Mouse (Mus musculus): ENCODE data around the gene Rptor. TPM values are rescaled to one million over a fixed set of nuclear protein-coding genes. Genes with fewer than 3 reads are reported as not detected.
A peak's percentile ranks its signal among the peaks of the same experiment; 100 is the strongest.

Gene Rptor
- polyA plus RNA-seq, 1 experiment from 2014 or later = 13.2 TPM

DNA sequence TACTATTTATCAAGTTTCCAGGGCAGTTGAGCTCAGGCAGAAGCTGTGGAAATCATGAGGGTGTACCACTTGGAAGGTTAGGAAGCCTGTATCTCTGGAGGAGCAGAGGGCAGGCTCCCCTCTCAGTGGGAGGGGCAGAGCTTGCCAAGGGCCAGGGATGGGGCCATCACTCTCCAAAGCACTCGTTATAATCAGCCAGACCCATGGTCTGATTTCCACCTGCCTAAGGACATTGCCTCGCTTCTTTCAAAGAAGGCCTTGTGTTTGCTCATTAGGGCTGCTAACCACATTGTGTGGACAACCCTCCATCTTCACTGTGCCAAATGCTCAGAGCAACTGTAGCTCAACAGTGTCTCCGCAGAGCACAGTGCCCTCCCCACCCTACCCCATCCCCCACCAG lies 215.2 kb downstream of the Rptor start:
- Histone ChIP-seq H3K4me2 (replicated peaks) (no peak overlapping the region), H3K9me3 (ENCODE audit: control insufficient read depth, low read length) (no peaks in the 10 kb centered on the region), H3K4me1 (replicated peaks; ENCODE audit: control insufficient read depth, insufficient read depth, low read length) (no peaks in the 10 kb centered on the region), H3K27ac (no peak overlapping the region), H3K36me3 (replicated peaks; ENCODE audit: control insufficient read depth, insufficient read depth) (peaks cover 23% of the 10 kb centered on the region), H3K9ac (no peak overlapping the region), H3K27me3 (ENCODE audit: control insufficient read depth, insufficient read depth, low read length) (no peaks in the 10 kb centered on the region), H3K4me3 (replicated peaks; ENCODE audit: low read length) (no peak overlapping the region)
- WGBS = 36% methylated on average over 3 of the region's 3 CpGs
- no peak for ATAC-seq (ENCODE audit: low FRiP score)
- no peak for DNase-seq (ENCODE audit: low spot score)

DNA sequence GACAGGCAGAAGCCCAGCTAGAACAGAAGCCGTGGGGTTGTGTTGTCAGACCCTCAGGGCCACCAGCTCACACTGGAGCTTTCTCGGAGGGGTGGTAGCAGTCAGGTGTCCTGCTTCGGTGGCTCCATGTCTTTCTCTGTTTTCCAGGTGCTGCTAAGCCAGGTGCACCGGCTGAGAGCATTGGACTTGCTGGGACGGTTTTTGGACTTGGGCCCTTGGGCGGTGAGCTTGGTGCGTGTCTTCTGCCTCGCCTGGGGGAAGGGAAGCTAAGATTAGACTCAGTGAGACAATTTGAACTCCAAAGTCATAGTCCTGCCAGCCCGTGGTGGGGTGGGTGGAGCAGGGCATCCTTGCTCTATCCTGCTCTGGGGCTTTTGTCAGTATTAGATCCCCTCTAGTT lies 218.8 kb downstream of the Rptor start:
- H3K4me1 ChIP-seq (replicated peaks; ENCODE audit: control insufficient read depth, insufficient read depth, low read length) = no peaks in the 10 kb centered on the region
- WGBS = 94% methylated on average over 9 of the region's 9 CpGs
- no peak overlapping the region for H3K9ac ChIP-seq
- H3K4me3 ChIP-seq (replicated peaks; ENCODE audit: low read length) = no peak overlapping the region
- H3K36me3 ChIP-seq (replicated peaks; ENCODE audit: control insufficient read depth, insufficient read depth) = peaks cover 24% of the 10 kb centered on the region
- ATAC-seq (ENCODE audit: low FRiP score) (no peak), DNase-seq (ENCODE audit: low spot score) (no peak)
- no peaks in the 10 kb centered on the region for H3K9me3 ChIP-seq (ENCODE audit: control insufficient read depth, low read length)
- no peaks in the 10 kb centered on the region for H3K27me3 ChIP-seq (ENCODE audit: control insufficient read depth, insufficient read depth, low read length)
- no peak overlapping the region for H3K4me2 ChIP-seq (replicated peaks)
- H3K27ac ChIP-seq = no peak overlapping the region

DNA sequence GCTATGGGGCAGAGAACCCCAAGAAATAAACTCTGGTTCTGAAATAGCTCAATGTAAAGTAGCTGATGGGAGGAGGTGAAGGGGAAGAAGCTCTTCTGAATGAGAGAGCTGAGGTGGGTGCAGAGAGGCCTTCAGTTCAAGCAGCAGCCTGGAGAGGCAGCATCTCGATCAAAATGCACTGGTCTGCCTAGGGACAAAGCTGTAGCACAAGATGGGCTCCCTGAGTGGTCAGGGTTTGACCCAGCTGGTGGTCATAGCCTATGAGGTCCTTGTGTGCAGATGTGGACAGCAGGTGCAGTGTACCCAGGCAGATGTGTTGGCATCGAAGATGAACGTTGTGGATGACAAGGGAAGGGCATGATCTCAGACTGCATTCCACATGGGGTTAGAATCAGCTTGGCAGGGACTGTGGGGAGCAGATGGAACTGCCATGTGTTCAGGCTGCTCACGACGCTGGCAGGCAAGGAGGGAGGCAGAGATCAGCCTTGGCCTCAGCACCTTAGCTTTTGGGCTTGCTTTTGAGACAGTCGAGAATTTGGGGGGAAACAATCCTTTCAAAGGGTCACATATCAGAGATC lies 221.5 kb downstream of the Rptor start:
- Histone ChIP-seq H3K4me1 (replicated peaks; ENCODE audit: control insufficient read depth, insufficient read depth, low read length) (no peaks in the 10 kb centered on the region), H3K4me3 (replicated peaks; ENCODE audit: low read length) (no peak overlapping the region), H3K4me2 (replicated peaks) (no peak overlapping the region), H3K36me3 (replicated peaks; ENCODE audit: control insufficient read depth, insufficient read depth) (peaks cover 26% of the 10 kb centered on the region), H3K27me3 (ENCODE audit: control insufficient read depth, insufficient read depth, low read length) (no peaks in the 10 kb centered on the region), H3K9me3 (ENCODE audit: control insufficient read depth, low read length) (no peaks in the 10 kb centered on the region), H3K27ac (no peak overlapping the region), H3K9ac (no peak overlapping the region)
- ATAC-seq (ENCODE audit: low FRiP score) (no peak), DNase-seq (ENCODE audit: low spot score) (no peak)
- WGBS = 74% methylated on average over 6 of the region's 6 CpGs

DNA sequence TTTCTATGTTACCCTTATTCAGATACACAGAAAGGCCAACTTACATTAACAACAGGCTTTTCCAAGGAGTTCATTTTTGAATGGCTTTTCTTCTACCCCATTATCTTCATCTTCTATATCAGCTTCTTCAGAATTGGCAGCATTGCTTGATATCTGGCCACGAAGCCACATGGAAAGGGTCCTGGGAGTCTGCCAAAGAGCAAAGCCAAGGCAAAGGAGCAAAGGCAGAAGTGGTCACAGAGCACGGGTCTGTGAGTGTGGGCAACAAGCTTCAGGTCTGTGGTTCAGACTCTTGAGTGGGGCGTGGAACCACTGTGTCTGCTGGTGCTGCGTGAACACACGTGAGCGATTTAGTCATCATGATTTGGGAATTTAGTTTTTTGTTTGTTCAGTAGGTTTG lies 223.1 kb downstream of the Rptor start:
- 93% methylated on average over 6 of the region's 6 CpGs for WGBS
- no peaks in the 10 kb centered on the region for H3K9me3 ChIP-seq (ENCODE audit: control insufficient read depth, low read length)
- DNase-seq (ENCODE audit: low spot score) (no peak), ATAC-seq (ENCODE audit: low FRiP score) (no peak)
- no peaks in the 10 kb centered on the region for H3K27me3 ChIP-seq (ENCODE audit: control insufficient read depth, insufficient read depth, low read length)
- H3K4me1 ChIP-seq (replicated peaks; ENCODE audit: control insufficient read depth, insufficient read depth, low read length) = no peaks in the 10 kb centered on the region
- H3K4me2 ChIP-seq (replicated peaks) = no peak overlapping the region
- peaks cover 21% of the 10 kb centered on the region for H3K36me3 ChIP-seq (replicated peaks; ENCODE audit: control insufficient read depth, insufficient read depth)
- H3K4me3 ChIP-seq (replicated peaks; ENCODE audit: low read length) = no peak overlapping the region
- H3K9ac ChIP-seq = no peak overlapping the region
- no peak overlapping the region for H3K27ac ChIP-seq

DNA sequence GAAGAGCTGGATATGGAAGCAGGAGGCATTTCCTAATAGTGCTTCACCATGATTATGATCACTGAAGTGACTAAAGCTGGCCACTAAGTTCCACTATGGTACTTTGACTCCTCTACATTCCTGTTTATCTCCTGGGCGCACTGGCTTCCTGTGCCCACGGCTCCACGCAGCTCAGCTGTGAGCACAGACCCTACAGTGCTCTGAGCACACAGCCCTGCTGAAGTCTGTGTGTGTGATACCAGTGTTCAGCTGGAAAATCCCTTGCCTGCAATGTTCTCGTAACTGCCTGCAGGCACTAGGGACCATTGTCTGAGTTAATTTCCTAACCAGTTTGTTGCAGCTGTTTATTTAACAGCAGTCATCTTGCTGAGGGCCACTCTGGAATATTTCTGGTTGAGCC lies 223.5 kb downstream of the Rptor start:
- no peaks in the 10 kb centered on the region for H3K27me3 ChIP-seq (ENCODE audit: control insufficient read depth, insufficient read depth, low read length)
- H3K9ac ChIP-seq = no peak overlapping the region
- ATAC-seq (ENCODE audit: low FRiP score) (no peak), DNase-seq (ENCODE audit: low spot score) (no peak)
- H3K9me3 ChIP-seq (ENCODE audit: control insufficient read depth, low read length) = no peaks in the 10 kb centered on the region
- H3K4me2 ChIP-seq (replicated peaks) = no peak overlapping the region
- H3K4me1 ChIP-seq (replicated peaks; ENCODE audit: control insufficient read depth, insufficient read depth, low read length) = no peaks in the 10 kb centered on the region
- H3K27ac ChIP-seq = no peak overlapping the region
- WGBS = 74% methylated on average over 4 of the region's 4 CpGs
- no peak overlapping the region for H3K4me3 ChIP-seq (replicated peaks; ENCODE audit: low read length)
- peaks cover 21% of the 10 kb centered on the region for H3K36me3 ChIP-seq (replicated peaks; ENCODE audit: control insufficient read depth, insufficient read depth)

DNA sequence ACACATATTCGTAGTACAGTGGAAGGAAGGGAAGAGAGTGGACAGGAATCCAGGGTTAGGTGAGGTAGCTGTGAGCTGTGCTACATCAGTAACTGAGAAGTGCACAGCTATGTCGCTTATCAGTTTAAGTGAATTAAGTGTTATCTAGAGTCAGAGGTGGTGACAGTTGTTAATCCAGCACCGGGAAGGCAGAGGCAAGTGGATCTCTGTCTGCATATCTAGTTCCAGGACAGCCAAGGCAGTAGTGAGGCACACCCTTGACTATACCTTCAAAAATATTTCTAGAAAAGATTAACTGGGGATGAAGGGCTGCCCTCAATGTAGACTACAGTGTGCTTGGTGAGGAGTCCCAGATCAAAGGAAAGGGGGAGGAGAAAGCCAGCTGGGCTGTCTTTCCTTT lies 226.4 kb downstream of the Rptor start:
- Histone ChIP-seq H3K9me3 (ENCODE audit: control insufficient read depth, low read length) (no peaks in the 10 kb centered on the region), H3K4me1 (replicated peaks; ENCODE audit: control insufficient read depth, insufficient read depth, low read length) (no peaks in the 10 kb centered on the region), H3K27me3 (ENCODE audit: control insufficient read depth, insufficient read depth, low read length) (no peaks in the 10 kb centered on the region), H3K36me3 (replicated peaks; ENCODE audit: control insufficient read depth, insufficient read depth) (peaks cover 15% of the 10 kb centered on the region), H3K4me3 (replicated peaks; ENCODE audit: low read length) (no peak overlapping the region), H3K9ac (no peak overlapping the region), H3K27ac (no peak overlapping the region), H3K4me2 (replicated peaks) (no peak overlapping the region)
- ATAC-seq (ENCODE audit: low FRiP score) (no peak), DNase-seq (ENCODE audit: low spot score) (no peak)
- WGBS = 91% methylated on average over 3 of the region's 3 CpGs

DNA sequence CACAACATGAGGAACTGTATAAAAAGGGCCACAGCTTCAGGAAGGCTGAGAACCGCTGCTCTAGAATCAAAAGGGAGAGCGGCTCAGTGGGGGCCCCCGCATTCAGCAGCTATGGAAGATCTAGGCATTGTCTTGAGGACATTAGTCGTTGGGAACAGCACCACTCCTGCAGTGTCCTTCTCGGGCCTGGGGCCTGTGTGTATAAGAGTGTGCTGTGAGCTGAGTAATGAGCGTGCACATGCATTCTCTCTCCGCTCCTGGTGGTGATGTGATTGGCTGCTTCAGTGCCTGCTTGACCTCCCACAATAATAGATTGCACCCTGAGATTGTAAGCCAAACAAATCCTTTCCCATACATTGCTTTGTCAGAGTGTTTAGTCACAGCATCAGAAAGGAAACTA lies 229.0 kb downstream of the Rptor start:
- Histone ChIP-seq H3K9ac (no peak overlapping the region), H3K4me1 (replicated peaks; ENCODE audit: control insufficient read depth, insufficient read depth, low read length) (no peaks in the 10 kb centered on the region), H3K27me3 (ENCODE audit: control insufficient read depth, insufficient read depth, low read length) (no peaks in the 10 kb centered on the region), H3K4me3 (replicated peaks; ENCODE audit: low read length) (no peak overlapping the region), H3K4me2 (replicated peaks) (no peak overlapping the region), H3K36me3 (replicated peaks; ENCODE audit: control insufficient read depth, insufficient read depth) (peaks cover 13% of the 10 kb centered on the region), H3K9me3 (ENCODE audit: control insufficient read depth, low read length) (no peaks in the 10 kb centered on the region), H3K27ac (no peak overlapping the region)
- ATAC-seq (ENCODE audit: low FRiP score) (no peak), DNase-seq (ENCODE audit: low spot score) (no peak)
- WGBS = 33% methylated on average over 7 of the region's 7 CpGs

DNA sequence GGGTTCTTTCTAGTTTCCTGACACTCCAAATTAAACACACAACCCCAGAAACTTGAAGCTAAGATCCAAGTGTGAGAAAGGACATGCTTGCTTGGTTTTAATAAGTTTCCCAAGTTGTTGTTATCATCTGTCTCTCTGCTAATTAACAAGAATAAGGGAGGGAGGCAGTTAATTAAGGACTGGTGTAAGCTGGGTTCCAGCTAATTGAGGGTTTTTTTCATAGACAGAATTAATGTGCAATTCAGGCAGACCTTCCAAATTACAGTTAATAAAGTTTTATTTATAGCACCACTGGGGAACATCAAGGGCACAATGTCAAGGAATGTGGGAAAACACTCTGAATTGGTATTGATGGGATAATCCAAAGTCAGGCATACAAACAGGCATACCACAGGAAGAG lies 230.6 kb downstream of the Rptor start:
- no peak overlapping the region for H3K4me3 ChIP-seq (replicated peaks; ENCODE audit: low read length)
- peaks cover 7% of the 10 kb centered on the region; the same call in 1 of the 2 replicates for H3K36me3 ChIP-seq (replicated peaks; ENCODE audit: control insufficient read depth, insufficient read depth)
- no peak overlapping the region for H3K9ac ChIP-seq
- H3K27me3 ChIP-seq (ENCODE audit: control insufficient read depth, insufficient read depth, low read length) = no peaks in the 10 kb centered on the region
- DNase-seq (ENCODE audit: low spot score) (no peak), ATAC-seq (ENCODE audit: low FRiP score) (no peak)
- H3K4me2 ChIP-seq (replicated peaks) = no peak overlapping the region
- H3K9me3 ChIP-seq (ENCODE audit: control insufficient read depth, low read length) = no peaks in the 10 kb centered on the region
- no peaks in the 10 kb centered on the region for H3K4me1 ChIP-seq (replicated peaks; ENCODE audit: control insufficient read depth, insufficient read depth, low read length)
- H3K27ac ChIP-seq = no peak overlapping the region

DNA sequence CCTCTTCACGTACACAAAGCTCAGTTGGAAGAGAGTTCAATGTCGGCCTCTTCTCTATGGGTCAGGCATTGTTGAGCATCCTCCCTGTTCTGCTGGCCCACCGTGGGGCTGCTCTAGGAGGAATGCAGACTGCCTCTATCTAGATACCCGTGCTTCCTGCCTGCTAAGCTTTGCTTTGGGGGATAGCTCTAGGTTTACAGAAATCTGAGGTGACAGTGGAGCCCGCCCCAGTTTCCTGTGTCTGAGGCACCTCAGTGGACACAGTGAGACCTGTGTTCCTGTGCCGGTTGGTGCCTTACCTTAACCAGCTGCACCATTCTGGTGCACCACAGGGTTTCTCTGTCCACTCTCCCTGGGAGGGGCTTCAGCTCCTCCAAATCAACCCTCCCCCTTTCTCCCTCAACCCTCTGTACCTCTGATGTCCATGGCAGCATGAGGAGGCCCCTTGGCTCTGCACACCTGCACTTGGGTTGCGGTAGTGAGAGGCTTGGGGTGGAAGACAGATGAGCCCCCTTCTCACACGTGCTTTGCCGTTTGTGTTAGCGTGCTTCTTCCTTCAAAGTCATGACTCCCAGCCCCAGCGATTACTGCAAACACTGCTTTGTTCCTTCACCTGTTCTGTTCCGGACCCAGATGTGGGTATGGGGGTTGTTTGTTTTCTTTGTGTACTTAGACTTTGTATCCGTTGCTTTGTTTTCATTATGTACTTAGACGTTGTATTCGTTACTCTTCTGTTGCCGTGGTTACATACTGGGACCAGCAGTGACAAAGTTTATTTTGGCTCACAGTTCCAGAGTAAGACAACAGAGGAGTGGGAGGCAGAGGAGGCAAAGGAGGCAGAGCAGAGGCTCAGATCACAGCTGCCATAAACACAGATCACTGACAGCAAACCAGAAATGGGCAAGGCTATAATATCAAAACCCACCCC lies 231.4 kb downstream of the Rptor start:
- H3K27ac ChIP-seq = peak overlapping the region; percentile 32; the same call in 1 of the 2 replicates
- H3K4me1 ChIP-seq (replicated peaks; ENCODE audit: control insufficient read depth, insufficient read depth, low read length) = no peaks in the 10 kb centered on the region

More for the DNA sequence above, 231.4 kb downstream of the Rptor start:
- no peaks in the 10 kb centered on the region for H3K27me3 ChIP-seq (ENCODE audit: control insufficient read depth, insufficient read depth, low read length)
- H3K4me2 ChIP-seq (replicated peaks) = no peak overlapping the region
- DNase-seq (ENCODE audit: low spot score) (no peak), ATAC-seq (ENCODE audit: low FRiP score) (no peak)
- H3K4me3 ChIP-seq (replicated peaks; ENCODE audit: low read length) = no peak overlapping the region
- H3K9me3 ChIP-seq (ENCODE audit: control insufficient read depth, low read length) = no peaks in the 10 kb centered on the region
- H3K36me3 ChIP-seq (replicated peaks; ENCODE audit: control insufficient read depth, insufficient read depth) = no peaks in the 10 kb centered on the region
- no peak overlapping the region for H3K9ac ChIP-seq
- 73% methylated on average over 16 of the region's 16 CpGs for WGBS
